Mouse (Mus musculus) kidney, embryonic 14.5 days (tissue): Measurements from ENCODE around the gene Msantd2. TPM values are rescaled to one million over a fixed set of nuclear protein-coding genes. Genes with fewer than 3 reads are reported as not detected.

ENCODE experiments used
- ATAC-seq: fragments of 200-750 bp; cut with Nextera tagmentation; 2 replicates; pipeline ENCODE4 v1.8.0; 2017; ENCODE audit warnings: moderate number of reproducible peaks, mild to moderate bottlenecking, moderate TSS enrichment, moderate library complexity; ENCODE audit not compliant: low FRiP score, low TSS enrichment
- H3K27ac ChIP-seq: fragments of 300-500 bp; sonication (generic); 2 replicates; pipeline ENCODE4 v1.5.1; 2014; ENCODE audit warnings: low read depth, mild to moderate bottlenecking, low read length, moderate library complexity, mixed read lengths
- H3K27me3 ChIP-seq: fragments of 300-500 bp; sonication (generic); 2 replicates; pipeline ENCODE4 v1.6.1; 2014; ENCODE audit warnings: mild to moderate bottlenecking, low read length; ENCODE audit not compliant: control insufficient read depth, insufficient read depth
- H3K36me3 ChIP-seq: fragments of 300-500 bp; sonication (generic); 2 replicates; pipeline ENCODE4 v1.6.1; 2014; ENCODE audit warnings: low read length, mixed read lengths; ENCODE audit not compliant: control insufficient read depth, insufficient read depth
- H3K4me1 ChIP-seq: fragments of 300-500 bp; sonication (generic); 2 replicates; pipeline ENCODE4 v1.6.1; 2014; ENCODE audit warnings: low read length, mixed read lengths; ENCODE audit not compliant: control insufficient read depth, insufficient read depth
- H3K4me2 ChIP-seq: fragments of 300-500 bp; sonication (generic); replicated peaks from 2 replicates; pipeline ENCODE4 v1.6.1; 2014; ENCODE audit warnings: low read depth, mild to moderate bottlenecking, low read length
- H3K4me3 ChIP-seq: fragments of 300-500 bp; sonication (generic); 2 replicates; pipeline ENCODE4 v1.5.1; 2014; ENCODE audit warnings: mild to moderate bottlenecking, low read length
- H3K9ac ChIP-seq: fragments of 300-500 bp; sonication (generic); 2 replicates; pipeline ENCODE4 v1.6.1; 2014; ENCODE audit warnings: low read depth, mild to moderate bottlenecking, low read length, moderate library complexity
- H3K9me3 ChIP-seq: fragments of 300-500 bp; sonication (generic); 2 replicates; pipeline ENCODE4 v1.6.1; 2016; ENCODE audit warnings: low read length; ENCODE audit not compliant: control insufficient read depth
- WGBS: fragments of 180-500 bp; shearing (Covaris S2); extraction: QIAGEN DNeasy Blood & Tissue Kit; methylation state at CpG from one replicate; pipeline ENCODE4 v1.1.7; 2014; 5-methylcytosine and 5-hydroxymethylcytosine counted together
- polyA plus RNA-seq: library from polyadenylated mRNA; unstranded; fragments of >200 nt; fragmentation: Nextera tagmentation; extraction: Ambion mirVana; gene quantifications from 2 replicates; pipeline ENCODE4 v1.2.1, GENCODE M21; 2014

Gene Msantd2
- polyA plus RNA-seq, 1 experiment from 2014 or later, result 33.2 TPM

GRCm38 (mm10) chr9:37530031-37530887, 41.1 kb downstream of the Msantd2 start:
- peak; percentile 59 for ATAC-seq
- H3K9me3 ChIP-seq, result no peaks in the 10 kb centered on the region
- peaks cover 24% of the 10 kb centered on the region; the same call in 1 of the 2 replicates for H3K4me1 ChIP-seq
- H3K9ac ChIP-seq, result peak overlapping the region; percentile 36; the same call in 1 of the 2 replicates
- peak overlapping the region; percentile 38 for H3K4me3 ChIP-seq
- no peaks in the 10 kb centered on the region for H3K36me3 ChIP-seq
- H3K27me3 ChIP-seq, result peaks cover 55% of the 10 kb centered on the region
- peak overlapping the region; percentile 65 for H3K4me2 ChIP-seq
- WGBS, result under 1% methylated on average over 32 of the region's 32 CpGs
- H3K27ac ChIP-seq, result peak overlapping the region; percentile 66

- peak overlapping the region; percentile 66; the same call in 1 of the 2 replicates for H3K27ac ChIP-seq
- peak overlapping the region; percentile 65 for H3K4me2 ChIP-seq
- H3K9ac ChIP-seq, result peak overlapping the region; percentile 36
- WGBS, result 1% methylated on average over 31 of the region's 31 CpGs
- peaks cover 55% of the 10 kb centered on the region for H3K27me3 ChIP-seq
- peak; percentile 81 for ATAC-seq
- peaks cover 24% of the 10 kb centered on the region; the same call in 1 of the 2 replicates for H3K4me1 ChIP-seq
- peak overlapping the region; percentile 38 for H3K4me3 ChIP-seq
- H3K9me3 ChIP-seq, result no peaks in the 10 kb centered on the region
- no peaks in the 10 kb centered on the region for H3K36me3 ChIP-seq
These were observed 42.0 kb downstream of the Msantd2 start for GRCm38 (mm10) chr9:37530888-37531705.

- no peak overlapping the region for H3K9ac ChIP-seq
- H3K4me3 ChIP-seq, result no peak overlapping the region
- H3K4me1 ChIP-seq, result no peaks in the 10 kb centered on the region
- no peaks in the 10 kb centered on the region for H3K9me3 ChIP-seq
- 74% methylated on average over 4 of the region's 4 CpGs for WGBS
- no peaks in the 10 kb centered on the region for H3K36me3 ChIP-seq
- no peak overlapping the region for H3K4me2 ChIP-seq
- H3K27ac ChIP-seq, result no peak overlapping the region
- no peak for ATAC-seq
- H3K27me3 ChIP-seq, result peaks cover 4% of the 10 kb centered on the region
These were observed 47.7 kb downstream of the Msantd2 start for GRCm38 (mm10) chr9:37536851-37537250.

- H3K4me1 ChIP-seq, result no peaks in the 10 kb centered on the region
- H3K27ac ChIP-seq, result no peak overlapping the region
- no peaks in the 10 kb centered on the region for H3K9me3 ChIP-seq
- 65% methylated on average over 5 of the region's 5 CpGs for WGBS
- no peak overlapping the region for H3K4me2 ChIP-seq
- no peaks in the 10 kb centered on the region for H3K36me3 ChIP-seq
- H3K9ac ChIP-seq, result no peak overlapping the region
- H3K4me3 ChIP-seq, result no peak overlapping the region
- ATAC-seq, result no peak
- no peaks in the 10 kb centered on the region for H3K27me3 ChIP-seq
These were observed 48.6 kb downstream of the Msantd2 start for GRCm38 (mm10) chr9:37537658-37538250.

GRCm38 (mm10) chr9:37539170-37540025, 50.3 kb downstream of the Msantd2 start, which contains the start of gene Vsig2:
Vsig2 (plus strand) TSS chr9:37539255.
- no peaks in the 10 kb centered on the region for H3K36me3 ChIP-seq
- no peak within 1 kb of the TSS for H3K27ac ChIP-seq
- H3K4me1 ChIP-seq, result 0 out of 2 replicates have a peak, but pooled peaks cover 4% of the 10 kb centered on the region
- no peak within 1 kb of the TSS for H3K9ac ChIP-seq
- H3K4me3 ChIP-seq, result no peak within 1 kb of the TSS
- ATAC-seq, result peak; percentile 54; the same call in 1 of the 2 replicates
- H3K4me2 ChIP-seq, result no peak within 1 kb of the TSS
- no peaks in the 10 kb centered on the region for H3K9me3 ChIP-seq
- 54% methylated on average over 23 of the region's 23 CpGs for WGBS
- 0 out of 2 replicates have a peak, but pooled peaks cover 2% of the 10 kb centered on the region for H3K27me3 ChIP-seq

- Histone ChIP-seq H3K4me3 (no peak overlapping the region), H3K4me1 (peaks cover 9% of the 10 kb centered on the region; the same call in 1 of the 2 replicates), H3K9me3 (no peaks in the 10 kb centered on the region), H3K36me3 (no peaks in the 10 kb centered on the region), H3K27ac (no peak overlapping the region), H3K9ac (no peak overlapping the region), H3K27me3 (peaks cover 7% of the 10 kb centered on the region), H3K4me2 (no peak overlapping the region)
- ATAC-seq, result no peak
- 91% methylated on average over 4 of the region's 4 CpGs for WGBS
These were observed 51.1 kb downstream of the Msantd2 start for GRCm38 (mm10) chr9:37540226-37540625.

- no peak overlapping the region for H3K4me3 ChIP-seq
- peaks cover 9% of the 10 kb centered on the region for H3K4me1 ChIP-seq
- no peak overlapping the region for H3K9ac ChIP-seq
- H3K4me2 ChIP-seq, result no peak overlapping the region
- H3K9me3 ChIP-seq, result no peaks in the 10 kb centered on the region
- no peak overlapping the region for H3K27ac ChIP-seq
- WGBS, result 80% methylated on average over 6 of the region's 6 CpGs
- no peaks in the 10 kb centered on the region for H3K36me3 ChIP-seq
- H3K27me3 ChIP-seq, result peaks cover 14% of the 10 kb centered on the region
- ATAC-seq, result no peak
These were observed 51.8 kb downstream of the Msantd2 start for GRCm38 (mm10) chr9:37540701-37541575.
